Mouse (Mus musculus) urinary bladder, postnatal 14 days (tissue): ENCODE data around the gene Kcna2.
A peak's percentile ranks its signal among the peaks of the same experiment; 100 is the strongest.

Source experiments
- DNase-seq: peaks from one replicate; pipeline ENCODE4 v3.0.0; 2021; ENCODE audit warnings: low spot score

The Kcna2 gene

GRCm38 (mm10) chr3:107100811-107101455 lies at the start of gene Kcna2:
Gene Kcna2 (plus strand): TSS chr3:107101146.
- DNase-seq: no peak

GRCm38 (mm10) chr3:107061468-107061867 lies 39.5 kb upstream of the Kcna2 start:
- no peak for DNase-seq

DNA sequence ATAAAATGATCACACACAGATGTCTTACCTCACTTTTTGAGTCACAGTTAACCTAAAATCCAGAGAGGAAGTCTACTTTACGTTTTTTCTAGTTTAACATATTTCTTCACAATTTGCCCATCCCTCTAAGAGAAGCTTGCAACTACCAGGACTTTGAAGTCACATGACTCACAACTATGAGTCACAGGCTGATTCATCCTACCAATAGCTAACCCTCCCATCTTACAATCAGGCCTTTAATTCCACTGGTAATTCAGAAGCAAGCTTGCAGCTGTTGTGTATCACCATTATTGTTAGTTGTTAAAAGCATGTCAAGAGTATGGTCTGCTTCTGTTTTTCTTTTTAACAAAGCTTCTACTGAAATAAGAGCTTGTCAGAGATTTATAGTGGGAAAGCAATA lies 38.2 kb upstream of the Kcna2 start:
- DNase-seq: no peak

DNA sequence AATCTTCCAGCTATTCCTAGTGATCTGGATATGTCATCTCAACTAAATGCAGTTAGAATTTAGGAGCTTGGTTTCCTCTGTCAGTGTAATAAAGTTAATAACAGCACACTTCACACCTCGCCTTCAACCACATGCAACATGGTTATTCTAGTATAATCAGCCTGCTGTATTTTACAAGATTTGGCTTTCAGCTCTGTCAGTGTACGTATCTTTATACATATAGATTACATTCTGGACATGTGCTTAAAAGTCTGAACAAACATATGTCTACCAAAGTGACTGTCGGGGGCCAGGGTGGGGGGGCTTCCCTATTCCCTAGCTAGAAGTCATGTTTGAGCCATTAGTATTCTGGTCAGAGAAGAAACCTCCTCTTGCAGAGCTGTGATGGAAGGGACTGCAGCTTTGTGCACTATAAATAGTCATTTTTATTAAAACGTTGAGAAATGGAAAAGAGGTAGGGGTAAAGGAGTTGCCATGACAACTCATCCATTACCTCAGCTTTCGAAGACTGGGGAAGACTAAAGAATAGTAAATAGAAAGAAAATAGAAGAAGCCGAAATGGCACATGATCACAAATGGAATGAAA lies 35.3 kb upstream of the Kcna2 start:
- DNase-seq: no peak

DNA sequence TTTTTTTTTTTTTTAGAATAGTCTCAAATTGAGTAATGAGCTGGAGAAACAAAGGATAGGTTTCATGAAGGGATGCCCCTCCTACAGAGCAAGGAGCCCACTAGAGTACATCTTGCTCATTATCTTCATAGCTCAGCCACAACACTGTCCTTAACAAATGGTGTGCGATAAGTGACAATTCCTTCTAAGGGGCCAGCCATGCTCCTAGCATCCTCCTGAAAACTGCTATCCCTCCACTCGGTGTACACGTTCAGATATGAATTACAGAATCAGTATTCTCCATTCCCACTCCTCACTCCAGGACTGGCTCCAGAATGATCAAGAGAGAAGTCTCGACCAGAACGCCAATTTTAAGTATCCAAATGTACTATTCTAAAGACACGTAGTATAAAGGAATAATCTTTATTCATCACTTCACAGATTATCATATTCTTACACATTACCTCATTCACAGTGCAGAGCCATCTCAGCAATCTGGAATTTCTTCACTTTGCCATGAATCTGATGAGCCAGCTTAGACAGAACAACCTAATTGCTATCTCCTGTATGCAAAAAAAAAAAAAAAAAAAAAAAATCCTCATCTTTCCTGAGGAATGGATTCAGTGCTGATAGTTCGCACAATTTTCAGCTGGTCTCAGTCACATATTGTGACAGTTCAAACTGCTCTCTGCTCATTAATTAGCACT lies 34.6 kb upstream of the Kcna2 start:
- DNase-seq: no peak

DNA sequence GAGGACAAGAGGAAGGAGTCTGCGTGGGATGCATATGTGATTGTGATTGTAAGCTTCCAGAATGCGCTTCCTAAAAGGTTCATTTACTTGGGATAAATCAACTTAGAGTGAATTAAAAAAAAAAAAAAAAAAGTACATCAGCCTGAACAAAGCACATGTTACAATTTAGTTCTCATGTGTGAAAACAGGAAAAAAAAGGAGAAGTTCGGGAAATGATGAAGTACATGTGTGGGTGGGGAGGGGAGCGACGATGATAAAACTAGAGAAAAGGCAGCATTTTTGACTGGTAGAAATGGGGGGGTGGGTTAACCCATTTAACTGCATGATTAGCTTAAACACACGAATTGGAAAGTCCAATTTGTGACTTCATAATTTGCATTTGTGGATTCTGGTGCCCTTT lies 33.7 kb upstream of the Kcna2 start:
- no peak for DNase-seq

DNA sequence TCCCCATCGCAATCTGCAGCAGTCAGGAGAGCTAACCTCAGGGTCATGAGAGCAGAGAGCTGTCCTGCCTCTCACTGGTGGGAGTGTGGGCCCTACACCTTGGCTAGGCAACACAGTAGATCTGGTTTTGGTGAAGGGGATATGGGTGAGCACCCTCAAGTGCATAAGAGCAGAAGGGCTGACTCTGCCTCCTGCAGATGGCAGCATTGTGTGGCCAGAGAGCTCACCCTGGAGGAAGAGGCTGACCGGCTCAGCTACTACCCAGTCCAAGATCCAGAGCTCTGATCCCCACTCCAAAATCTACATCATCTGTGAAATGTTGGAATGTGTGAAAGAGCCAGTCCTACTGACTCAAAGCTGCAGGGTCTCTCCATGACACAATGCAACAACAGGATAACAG lies 27.1 kb upstream of the Kcna2 start:
- no peak for DNase-seq

DNA sequence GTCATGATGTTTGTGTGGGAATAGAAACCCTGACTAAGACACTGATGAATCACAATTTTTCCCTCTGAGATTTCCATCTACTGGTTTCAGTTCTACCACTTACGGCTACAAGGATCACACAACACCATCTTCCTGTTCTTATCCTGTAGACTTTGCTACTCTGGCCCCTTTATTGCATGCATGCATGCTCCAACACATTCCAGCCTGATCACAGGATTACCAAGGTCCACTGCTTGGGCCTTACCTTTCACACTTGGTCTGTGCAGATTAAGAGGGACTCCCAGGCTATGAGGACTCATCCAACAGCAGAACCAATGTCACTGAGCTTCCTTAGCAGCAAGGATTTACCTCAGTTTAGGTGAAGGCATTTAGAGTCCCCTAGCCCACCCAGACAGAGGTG lies 25.2 kb upstream of the Kcna2 start:
- DNase-seq: no peak

GRCm38 (mm10) chr3:107076658-107077057 lies 24.3 kb upstream of the Kcna2 start:
- peak; percentile 6 for DNase-seq

GRCm38 (mm10) chr3:107077101-107077500 lies 23.8 kb upstream of the Kcna2 start:
- DNase-seq: no peak

DNA sequence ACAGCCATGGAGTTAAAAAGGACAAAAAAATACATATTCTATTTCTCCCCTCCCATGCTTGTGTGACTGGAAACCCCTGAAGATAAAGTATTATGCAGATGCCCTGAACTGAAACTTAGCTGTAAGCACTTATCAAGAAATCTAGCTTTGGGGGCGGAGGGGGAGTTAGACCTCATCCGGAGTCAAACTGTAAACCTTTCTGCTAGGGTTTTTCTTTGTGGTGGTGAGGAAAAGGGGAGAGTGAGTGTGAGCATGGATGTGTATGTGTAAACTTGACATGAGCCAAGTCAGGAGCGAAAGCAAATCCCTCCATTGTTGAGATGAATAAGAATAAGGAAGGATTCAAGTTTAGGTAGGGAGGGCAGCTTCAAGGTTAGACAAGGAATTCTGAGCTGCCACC lies 20.1 kb upstream of the Kcna2 start:
- DNase-seq: no peak

DNA sequence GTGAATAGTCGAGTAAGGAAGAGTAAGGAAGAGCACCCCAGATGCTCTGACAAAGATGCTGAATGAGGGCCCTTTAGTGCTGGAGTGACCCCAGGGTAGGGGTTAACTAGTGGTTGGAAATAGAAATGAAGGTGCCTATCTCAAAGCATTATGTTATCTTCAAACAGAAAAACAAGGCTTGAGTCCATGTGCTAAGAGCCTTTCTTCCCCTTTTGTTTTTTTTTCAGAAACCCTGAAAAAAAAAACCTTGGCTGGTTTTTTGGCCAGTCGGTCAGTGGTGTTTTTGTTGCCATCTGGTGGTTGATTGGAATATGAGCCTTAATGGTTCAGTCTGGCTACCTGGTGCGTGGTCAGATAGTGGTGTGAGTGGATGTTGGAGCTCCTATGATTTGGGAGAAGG lies 19.7 kb upstream of the Kcna2 start:
- no peak for DNase-seq

DNA sequence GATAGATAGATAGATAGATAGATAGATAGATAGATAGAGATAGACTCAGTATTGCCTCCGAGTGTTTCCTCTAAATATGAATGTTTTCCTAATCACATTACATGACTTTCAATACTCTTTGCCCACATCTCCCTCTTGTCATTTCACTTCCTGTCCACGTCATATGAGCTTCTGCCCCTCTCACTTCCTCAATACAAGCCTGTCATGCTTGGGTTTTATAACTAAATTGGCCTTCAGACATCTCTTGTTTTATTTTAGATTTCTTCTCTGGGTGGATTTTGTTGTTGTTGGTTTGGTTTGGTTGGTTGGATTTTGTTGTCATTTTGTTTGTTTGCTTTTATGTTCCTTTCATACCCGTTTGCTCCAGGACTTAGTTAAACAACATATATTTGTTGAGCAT lies 16.4 kb upstream of the Kcna2 start:
- DNase-seq: no peak

DNA sequence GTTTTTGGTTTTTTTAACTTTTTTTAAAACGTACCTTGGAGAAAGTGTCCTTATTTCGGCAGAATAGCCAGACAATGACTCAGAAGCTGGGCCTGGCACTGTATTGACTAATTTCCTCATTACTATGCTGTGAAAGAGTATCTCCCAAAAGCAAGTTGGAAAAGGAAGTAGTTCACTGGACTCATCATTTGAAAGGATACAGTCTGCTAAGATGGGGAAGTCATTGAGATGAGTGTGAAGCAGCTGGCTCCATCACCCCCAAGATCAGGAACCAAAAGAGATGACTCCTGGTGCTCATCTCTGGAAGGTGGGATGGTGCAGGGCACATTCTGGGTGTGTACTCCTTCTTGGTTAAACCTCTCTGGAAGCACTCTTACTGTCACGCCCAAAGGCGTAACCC lies 13.5 kb upstream of the Kcna2 start:
- DNase-seq: no peak

- no peak for DNase-seq
Observed at GRCm38 (mm10) chr3:107088820-107089219, 12.1 kb upstream of the Kcna2 start.

DNA sequence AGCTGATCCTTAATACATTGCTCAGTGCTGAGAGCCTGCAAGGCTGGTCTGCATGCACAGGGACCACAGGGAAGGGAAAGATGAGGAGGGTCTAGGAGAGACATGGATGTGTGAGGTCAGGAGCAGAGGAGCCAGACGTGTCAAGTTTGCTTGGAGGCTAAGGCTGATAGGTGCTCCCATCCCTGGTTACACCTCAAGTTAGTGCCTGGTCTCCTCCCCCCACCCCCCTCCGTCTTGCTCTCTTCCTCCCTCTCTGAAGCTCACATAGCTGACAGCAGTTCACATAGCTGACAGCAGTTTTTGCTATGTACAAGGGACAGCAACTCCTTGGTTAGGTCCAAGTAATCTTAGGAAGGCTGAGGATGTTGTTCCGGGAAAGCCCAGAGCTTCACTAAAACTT lies 11.5 kb upstream of the Kcna2 start:
- DNase-seq: no peak

GRCm38 (mm10) chr3:107090001-107090400 lies 10.9 kb upstream of the Kcna2 start:
- no peak for DNase-seq

GRCm38 (mm10) chr3:107090403-107091150 lies 10.4 kb upstream of the Kcna2 start:
- no peak for DNase-seq

GRCm38 (mm10) chr3:107094028-107094427 lies 6.9 kb upstream of the Kcna2 start:
- peak; percentile 22 for DNase-seq

DNA sequence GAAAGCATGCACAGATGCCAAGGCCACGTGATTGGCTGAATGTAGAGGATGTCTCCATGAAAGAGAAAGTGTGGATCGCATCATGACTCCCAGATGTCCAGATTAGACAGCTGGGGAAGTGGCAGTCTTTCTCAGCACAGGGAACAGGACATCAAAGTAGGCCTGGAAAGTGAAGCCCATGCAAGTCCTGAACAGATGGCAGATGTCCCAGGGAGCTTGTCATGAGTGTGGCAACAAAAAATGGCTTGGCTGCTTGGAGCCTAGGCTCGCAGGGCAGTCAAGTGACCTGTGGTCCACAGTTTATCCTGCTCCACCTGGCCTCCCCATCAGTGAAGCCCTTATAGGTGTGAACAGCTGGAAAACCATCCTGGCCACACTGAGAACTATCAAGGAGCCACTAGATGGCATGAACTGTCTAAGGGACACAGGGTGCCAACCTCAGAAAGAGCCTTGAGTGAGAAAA lies 4.6 kb upstream of the Kcna2 start:
- DNase-seq: no peak

DNA sequence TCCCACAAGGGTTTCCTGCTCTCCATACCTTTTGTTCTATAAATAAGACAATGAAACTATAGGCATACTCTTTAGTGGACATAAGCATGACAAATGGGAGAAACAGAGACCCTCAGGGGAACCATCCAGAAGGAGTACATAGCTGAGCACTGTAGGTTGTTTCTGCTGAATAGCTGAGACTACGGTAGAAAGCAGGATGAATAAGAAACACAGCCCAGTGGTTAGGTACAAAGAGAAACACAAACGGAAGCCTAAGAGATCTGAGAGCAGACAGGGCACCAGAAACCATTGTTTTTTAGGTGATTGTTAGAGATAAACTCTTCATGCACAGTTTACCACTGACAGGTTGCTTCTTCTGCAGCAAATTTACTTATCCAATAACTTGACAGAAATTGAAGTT lies 1.1 kb upstream of the Kcna2 start:
- no peak for DNase-seq

- no peak for DNase-seq
Observed at GRCm38 (mm10) chr3:107101456-107101786, 475 bp downstream of the Kcna2 start.
